Mouse (Mus musculus) liver, embryonic 16.5 days (tissue): ENCODE measurements around the gene Hnrnph1. TPM values are rescaled to one million over a fixed set of nuclear protein-coding genes. Genes with fewer than 3 reads are reported as not detected.

ENCODE experiments used
- ATAC-seq: fragments of 200-750 bp; cut with Nextera tagmentation; 2 replicates; pipeline ENCODE4 v1.8.0; 2017; ENCODE audit warnings: low read depth, mild to moderate bottlenecking, moderate number of reproducible peaks, moderate library complexity
- H3K27ac ChIP-seq: fragments of 300-500 bp; sonication (generic); 2 replicates; pipeline ENCODE4 v1.5.1; 2014; ENCODE audit warnings: mild to moderate bottlenecking, low read length
- H3K27me3 ChIP-seq: fragments of 300-500 bp; sonication (generic); 2 replicates; pipeline ENCODE4 v1.6.1; 2014; ENCODE audit warnings: low read depth, low read length, mixed read lengths; ENCODE audit not compliant: control insufficient read depth, insufficient read depth
- H3K36me3 ChIP-seq: fragments of 300-500 bp; sonication (generic); 2 replicates; pipeline ENCODE4 v1.6.1; 2014; ENCODE audit warnings: mild to moderate bottlenecking; ENCODE audit not compliant: control insufficient read depth, insufficient read depth
- H3K4me1 ChIP-seq: fragments of 300-500 bp; sonication (generic); 2 replicates; pipeline ENCODE4 v1.6.1; 2014; ENCODE audit warnings: low read depth, low read length, mixed read lengths; ENCODE audit not compliant: control insufficient read depth
- H3K4me2 ChIP-seq: fragments of 300-500 bp; sonication (generic); 2 replicates; pipeline ENCODE4 v1.6.1; 2014; ENCODE audit warnings: low read depth, low read length, mixed read lengths
- H3K4me3 ChIP-seq: fragments of 300-500 bp; sonication (generic); 2 replicates; pipeline ENCODE4 v1.5.1; 2014; ENCODE audit warnings: low read depth, mild to moderate bottlenecking, low read length
- H3K9ac ChIP-seq: fragments of 300-500 bp; sonication (generic); 2 replicates; pipeline ENCODE4 v1.6.1; 2014; ENCODE audit warnings: low read depth, low read length
- H3K9me3 ChIP-seq: fragments of 300-500 bp; sonication (generic); replicated peaks from 2 replicates; pipeline ENCODE4 v1.6.1; 2016; ENCODE audit warnings: low read length; ENCODE audit not compliant: control insufficient read depth
- WGBS: fragments of 180-500 bp; shearing (Covaris S2); extraction: QIAGEN DNeasy Blood & Tissue Kit; methylation state at CpG from one replicate; pipeline ENCODE4 v1.1.7; 2014; ENCODE audit not compliant: insufficient replicate concordance; 5-methylcytosine and 5-hydroxymethylcytosine counted together
- polyA plus RNA-seq: library from polyadenylated mRNA; unstranded; fragments of >200 nt; fragmentation: Nextera tagmentation; extraction: Ambion mirVana; gene quantifications from 2 replicates; pipeline ENCODE4 v1.2.1, GENCODE M21; 2015

The Hnrnph1 gene
- polyA plus RNA-seq, 1 experiment from 2014 or later: 93.6 TPM

- H3K4me1 ChIP-seq: peaks cover 19% of the 10 kb centered on the region
- H3K36me3 ChIP-seq: peaks cover 16% of the 10 kb centered on the region
- no peaks in the 10 kb centered on the region for H3K9me3 ChIP-seq
- peak; percentile 72 for ATAC-seq
- H3K4me3 ChIP-seq: peak overlapping the region; percentile 98
- peak overlapping the region; percentile 100 for H3K27ac ChIP-seq
- H3K9ac ChIP-seq: peak overlapping the region; percentile 98
- under 1% methylated on average over 70 of the region's 71 CpGs for WGBS
- peak overlapping the region; percentile 90 for H3K4me2 ChIP-seq
- H3K27me3 ChIP-seq: no peaks in the 10 kb centered on the region
Observed at GRCm38 (mm10) chr11:50377892-50378684, 1.3 kb downstream of the Hnrnph1 start.

GRCm38 (mm10) chr11:50379023-50379752 lies 2.4 kb downstream of the Hnrnph1 start:
- WGBS: 46% methylated on average over 12 of the region's 12 CpGs

GRCm38 (mm10) chr11:50381311-50381710 lies 4.5 kb downstream of the Hnrnph1 start:
- WGBS: 49% methylated on average over 4 of the region's 4 CpGs
- Histone ChIP-seq H3K27me3 (no peaks in the 10 kb centered on the region), H3K9me3 (no peaks in the 10 kb centered on the region), H3K4me2 (peak overlapping the region; percentile 29; the same call in 1 of the 2 replicates), H3K4me3 (no peak overlapping the region), H3K27ac (no peak overlapping the region), H3K4me1 (peaks cover 15% of the 10 kb centered on the region), H3K9ac (no peak overlapping the region), H3K36me3 (peaks cover 32% of the 10 kb centered on the region)
- ATAC-seq: no peak

More at GRCm38 (mm10) chr11:50379023-50379752, 2.4 kb downstream of the Hnrnph1 start:
- peak overlapping the region; percentile 90 for H3K4me2 ChIP-seq
- peak overlapping the region; percentile 98 for H3K4me3 ChIP-seq
- no peaks in the 10 kb centered on the region for H3K27me3 ChIP-seq
- peaks cover 19% of the 10 kb centered on the region for H3K4me1 ChIP-seq
- peaks cover 21% of the 10 kb centered on the region for H3K36me3 ChIP-seq
- H3K9ac ChIP-seq: peak overlapping the region; percentile 98
- no peak for ATAC-seq
- H3K9me3 ChIP-seq: no peaks in the 10 kb centered on the region
- peak overlapping the region; percentile 100 for H3K27ac ChIP-seq

GRCm38 (mm10) chr11:50387167-50387679 lies 10.4 kb downstream of the Hnrnph1 start:
- Histone ChIP-seq H3K4me2 (no peak overlapping the region), H3K27ac (no peak overlapping the region), H3K4me3 (no peak overlapping the region), H3K4me1 (no peaks in the 10 kb centered on the region), H3K36me3 (peaks cover 42% of the 10 kb centered on the region), H3K27me3 (no peaks in the 10 kb centered on the region), H3K9ac (no peak overlapping the region), H3K9me3 (no peaks in the 10 kb centered on the region)
- WGBS: 75% methylated on average over 3 of the region's 3 CpGs
- no peak for ATAC-seq

GRCm38 (mm10) chr11:50387697-50388096 lies 10.9 kb downstream of the Hnrnph1 start:
- H3K4me2 ChIP-seq: no peak overlapping the region
- no peak overlapping the region for H3K4me3 ChIP-seq
- no peaks in the 10 kb centered on the region for H3K27me3 ChIP-seq
- no peak for ATAC-seq
- H3K36me3 ChIP-seq: peaks cover 37% of the 10 kb centered on the region
- WGBS: 78% methylated on average over 4 of the region's 4 CpGs
- H3K27ac ChIP-seq: no peak overlapping the region
- no peaks in the 10 kb centered on the region for H3K4me1 ChIP-seq
- no peak overlapping the region for H3K9ac ChIP-seq
- no peaks in the 10 kb centered on the region for H3K9me3 ChIP-seq

DNA sequence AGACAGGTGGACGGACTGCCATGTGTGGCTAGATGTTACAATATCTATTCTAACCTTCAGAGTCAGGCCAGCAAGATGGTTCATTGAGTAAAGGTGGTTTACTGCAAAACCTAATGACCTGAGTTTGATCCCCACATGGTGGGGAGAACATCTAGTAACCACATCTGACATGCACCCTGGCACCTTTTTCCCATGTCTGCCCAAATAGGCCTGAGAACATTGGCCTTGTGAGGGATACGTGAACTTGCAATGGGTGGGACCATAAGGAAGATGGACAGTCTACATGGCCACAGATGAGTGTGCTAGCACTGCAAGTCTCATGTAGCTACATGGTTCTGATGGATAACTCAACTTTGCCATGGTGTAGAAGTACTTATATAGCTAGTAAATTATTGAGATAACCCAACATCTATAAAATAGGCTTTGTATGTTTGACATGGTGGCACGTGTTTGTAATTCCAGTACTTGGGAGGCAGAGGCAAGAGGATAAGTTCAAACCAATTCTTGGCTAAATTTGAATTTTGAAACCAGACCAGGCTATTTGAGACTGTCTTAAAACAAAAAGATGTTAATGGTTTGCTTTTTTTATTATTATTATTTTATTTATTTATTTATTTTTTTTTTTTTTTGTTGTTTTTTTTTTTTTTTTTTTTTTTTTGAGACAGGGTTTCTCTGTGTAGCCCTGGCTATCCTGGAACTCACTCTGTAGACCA lies 11.6 kb downstream of the Hnrnph1 start:
- no peak overlapping the region for H3K4me2 ChIP-seq
- H3K9me3 ChIP-seq: no peaks in the 10 kb centered on the region
- H3K4me3 ChIP-seq: no peak overlapping the region
- no peaks in the 10 kb centered on the region for H3K27me3 ChIP-seq
- H3K27ac ChIP-seq: no peak overlapping the region
- no peaks in the 10 kb centered on the region for H3K4me1 ChIP-seq
- peaks cover 32% of the 10 kb centered on the region for H3K36me3 ChIP-seq
- no peak overlapping the region for H3K9ac ChIP-seq
- no peak for ATAC-seq
- 83% methylated on average over 3 of the region's 3 CpGs for WGBS

- H3K4me2 ChIP-seq: no peak overlapping the region
- no peak overlapping the region for H3K9ac ChIP-seq
- no peak overlapping the region for H3K27ac ChIP-seq
- no peak overlapping the region for H3K4me3 ChIP-seq
- H3K27me3 ChIP-seq: no peaks in the 10 kb centered on the region
- 59% methylated on average over 3 of the region's 3 CpGs for WGBS
- H3K36me3 ChIP-seq: peaks cover 32% of the 10 kb centered on the region
- H3K4me1 ChIP-seq: no peaks in the 10 kb centered on the region
- ATAC-seq: no peak
- H3K9me3 ChIP-seq: no peaks in the 10 kb centered on the region
Observed at GRCm38 (mm10) chr11:50389011-50389410, 12.2 kb downstream of the Hnrnph1 start.

GRCm38 (mm10) chr11:50389616-50390015 lies 12.8 kb downstream of the Hnrnph1 start:
- Histone ChIP-seq H3K9ac (no peak overlapping the region), H3K27ac (no peak overlapping the region), H3K4me2 (no peak overlapping the region), H3K36me3 (peaks cover 28% of the 10 kb centered on the region), H3K4me3 (no peak overlapping the region), H3K27me3 (no peaks in the 10 kb centered on the region), H3K9me3 (no peaks in the 10 kb centered on the region), H3K4me1 (no peaks in the 10 kb centered on the region)
- no peak for ATAC-seq
- 68% methylated on average over 5 of the region's 5 CpGs for WGBS
